Mouse (Mus musculus) liver, embryonic 16.5 days (tissue): ENCODE measurements at regions not wholly inside any gene's neighbourhood (a gene's known extent, or its start where the extent isn't known, plus 50 kb on each side); places are given as distances from the start of the nearest gene placed in this dataset.

Experiments used
- ATAC-seq: fragments of 200-750 bp; cut with Nextera tagmentation; 2 replicates; pipeline ENCODE4 v1.8.0; 2017; ENCODE audit warnings: low read depth, mild to moderate bottlenecking, moderate number of reproducible peaks, moderate library complexity
- H3K27ac ChIP-seq: fragments of 300-500 bp; sonication (generic); 2 replicates; pipeline ENCODE4 v1.5.1; 2014; ENCODE audit warnings: mild to moderate bottlenecking, low read length
- H3K27me3 ChIP-seq: fragments of 300-500 bp; sonication (generic); 2 replicates; pipeline ENCODE4 v1.6.1; 2014; ENCODE audit warnings: low read depth, low read length, mixed read lengths; ENCODE audit not compliant: control insufficient read depth, insufficient read depth
- H3K36me3 ChIP-seq: fragments of 300-500 bp; sonication (generic); 2 replicates; pipeline ENCODE4 v1.6.1; 2014; ENCODE audit warnings: mild to moderate bottlenecking; ENCODE audit not compliant: control insufficient read depth, insufficient read depth
- H3K4me1 ChIP-seq: fragments of 300-500 bp; sonication (generic); 2 replicates; pipeline ENCODE4 v1.6.1; 2014; ENCODE audit warnings: low read depth, low read length, mixed read lengths; ENCODE audit not compliant: control insufficient read depth
- H3K4me2 ChIP-seq: fragments of 300-500 bp; sonication (generic); 2 replicates; pipeline ENCODE4 v1.6.1; 2014; ENCODE audit warnings: low read depth, low read length, mixed read lengths
- H3K4me3 ChIP-seq: fragments of 300-500 bp; sonication (generic); 2 replicates; pipeline ENCODE4 v1.5.1; 2014; ENCODE audit warnings: low read depth, mild to moderate bottlenecking, low read length
- H3K9ac ChIP-seq: fragments of 300-500 bp; sonication (generic); 2 replicates; pipeline ENCODE4 v1.6.1; 2014; ENCODE audit warnings: low read depth, low read length
- H3K9me3 ChIP-seq: fragments of 300-500 bp; sonication (generic); replicated peaks from 2 replicates; pipeline ENCODE4 v1.6.1; 2016; ENCODE audit warnings: low read length; ENCODE audit not compliant: control insufficient read depth
- WGBS: fragments of 180-500 bp; shearing (Covaris S2); extraction: QIAGEN DNeasy Blood & Tissue Kit; methylation state at CpG from one replicate; pipeline ENCODE4 v1.1.7; 2014; ENCODE audit not compliant: insufficient replicate concordance; 5-methylcytosine and 5-hydroxymethylcytosine counted together

- ATAC-seq, result no peak
- Histone ChIP-seq H3K9me3 (no peaks in the 10 kb centered on the region), H3K36me3 (no peaks in the 10 kb centered on the region), H3K4me3 (no peak overlapping the region), H3K4me1 (peaks cover 5% of the 10 kb centered on the region), H3K9ac (no peak overlapping the region), H3K27ac (no peak overlapping the region; the same call in 1 of the 2 replicates), H3K27me3 (no peaks in the 10 kb centered on the region), H3K4me2 (no peak overlapping the region)
- WGBS, result 85% methylated on average over 15 of the region's 15 CpGs
These were observed 50.1 kb upstream of the Arhgap29 start for GRCm38 (mm10) chr3:121902246-121902645.

GRCm38 (mm10) chr3:121900429-121900844 is 51.9 kb upstream of the Arhgap29 start:
- Histone ChIP-seq H3K9me3 (no peaks in the 10 kb centered on the region), H3K9ac (no peak overlapping the region), H3K4me1 (no peaks in the 10 kb centered on the region; the same call in 1 of the 2 replicates), H3K36me3 (no peaks in the 10 kb centered on the region), H3K4me2 (no peak overlapping the region), H3K4me3 (no peak overlapping the region), H3K27ac (no peak overlapping the region), H3K27me3 (no peaks in the 10 kb centered on the region)
- 28% methylated on average over 8 of the region's 8 CpGs for WGBS
- peak; percentile 44; the same call in 1 of the 2 replicates for ATAC-seq

GRCm38 (mm10) chr3:121897821-121898574 is 54.3 kb upstream of the Arhgap29 start:
- WGBS, result 67% methylated on average over 14 of the region's 14 CpGs
- ATAC-seq, result no peak

GRCm38 (mm10) chr3:121893606-121894005 is 58.7 kb upstream of the Arhgap29 start:
- no peak for ATAC-seq

More at GRCm38 (mm10) chr3:121897821-121898574, 54.3 kb upstream of the Arhgap29 start:
- Histone ChIP-seq H3K36me3 (no peaks in the 10 kb centered on the region), H3K4me2 (no peak overlapping the region), H3K4me1 (no peaks in the 10 kb centered on the region), H3K27me3 (no peaks in the 10 kb centered on the region), H3K9me3 (no peaks in the 10 kb centered on the region), H3K4me3 (no peak overlapping the region), H3K9ac (no peak overlapping the region), H3K27ac (no peak overlapping the region)

GRCm38 (mm10) chr3:121892675-121893074 is 59.7 kb upstream of the Arhgap29 start:
- Histone ChIP-seq H3K9me3 (no peaks in the 10 kb centered on the region), H3K9ac (no peak overlapping the region), H3K4me1 (no peaks in the 10 kb centered on the region), H3K27ac (no peak overlapping the region), H3K4me3 (no peak overlapping the region), H3K27me3 (no peaks in the 10 kb centered on the region), H3K36me3 (no peaks in the 10 kb centered on the region), H3K4me2 (no peak overlapping the region)
- whole genome bisulfite sequencing, result 76% methylated on average over 3 of the region's 3 CpGs
- no peak for ATAC-seq

More at GRCm38 (mm10) chr3:121893606-121894005, 58.7 kb upstream of the Arhgap29 start:
- Histone ChIP-seq H3K27me3 (no peaks in the 10 kb centered on the region), H3K4me1 (no peaks in the 10 kb centered on the region), H3K36me3 (no peaks in the 10 kb centered on the region), H3K27ac (no peak overlapping the region), H3K9ac (no peak overlapping the region), H3K9me3 (no peaks in the 10 kb centered on the region), H3K4me2 (no peak overlapping the region), H3K4me3 (no peak overlapping the region)
- WGBS, result 57% methylated on average over 7 of the region's 7 CpGs

GRCm38 (mm10) chr3:121891338-121891737 is 61.0 kb upstream of the Arhgap29 start:
- H3K27ac ChIP-seq, result no peak overlapping the region
- no peaks in the 10 kb centered on the region for H3K36me3 ChIP-seq
- no peaks in the 10 kb centered on the region for H3K4me1 ChIP-seq
- H3K4me3 ChIP-seq, result no peak overlapping the region
- no peak overlapping the region; the same call in 1 of the 2 replicates for H3K4me2 ChIP-seq
- H3K9me3 ChIP-seq, result no peaks in the 10 kb centered on the region
- H3K9ac ChIP-seq, result no peak overlapping the region
- ATAC-seq, result no peak
- H3K27me3 ChIP-seq, result no peaks in the 10 kb centered on the region
- 26% methylated on average over 9 of the region's 9 CpGs for WGBS

GRCm38 (mm10) chr3:121890563-121890962 is 61.8 kb upstream of the Arhgap29 start:
- whole genome bisulfite sequencing, result 9% methylated on average over 5 of the region's 5 CpGs
- Histone ChIP-seq H3K27ac (no peak overlapping the region), H3K4me3 (no peak overlapping the region), H3K27me3 (no peaks in the 10 kb centered on the region), H3K4me1 (no peaks in the 10 kb centered on the region), H3K9me3 (no peaks in the 10 kb centered on the region), H3K9ac (no peak overlapping the region), H3K36me3 (no peaks in the 10 kb centered on the region), H3K4me2 (0 out of 2 replicates have a peak overlapping the region, but pooled peaks have one; percentile 9)
- 0 out of 2 replicates have a peak, but pooled peaks have one; percentile 27 for ATAC-seq

- Histone ChIP-seq H3K4me2 (no peak overlapping the region), H3K9me3 (no peaks in the 10 kb centered on the region), H3K27ac (no peak overlapping the region), H3K4me1 (no peaks in the 10 kb centered on the region), H3K36me3 (no peaks in the 10 kb centered on the region), H3K4me3 (no peak overlapping the region), H3K27me3 (no peaks in the 10 kb centered on the region), H3K9ac (no peak overlapping the region)
- no peak for ATAC-seq
- 31% methylated on average over 14 of the region's 15 CpGs for WGBS
These were observed 65.3 kb upstream of the Arhgap29 start for GRCm38 (mm10) chr3:121886870-121887605.

GRCm38 (mm10) chr3:121886309-121886708 is 66.0 kb upstream of the Arhgap29 start:
- no peaks in the 10 kb centered on the region for H3K27me3 ChIP-seq
- no peak overlapping the region for H3K4me2 ChIP-seq

More at GRCm38 (mm10) chr3:121886309-121886708, 66.0 kb upstream of the Arhgap29 start:
- no peaks in the 10 kb centered on the region for H3K4me1 ChIP-seq
- H3K9ac ChIP-seq, result no peak overlapping the region
- H3K9me3 ChIP-seq, result no peaks in the 10 kb centered on the region
- no peak overlapping the region for H3K4me3 ChIP-seq
- no peak for ATAC-seq
- no peaks in the 10 kb centered on the region for H3K36me3 ChIP-seq
- no peak overlapping the region for H3K27ac ChIP-seq
- 52% methylated on average over 10 of the region's 10 CpGs for whole genome bisulfite sequencing
